Mouse (Mus musculus): ENCODE measurements around the gene Slc39a2. TPM values are rescaled to one million over a fixed set of nuclear protein-coding genes. Genes with fewer than 3 reads are reported as not detected.

Slc39a2 gene
- polyA plus RNA-seq, 1 experiment from 2014 or later = 1.5 TPM

- no peaks in the 10 kb centered on the region for H3K27me3 ChIP-seq
- H3K4me2 ChIP-seq = no peak overlapping the region
- 48% methylated on average over 9 of the region's 9 CpGs for WGBS
- H3K9me3 ChIP-seq = 0 out of 2 replicates have a peak, but pooled peaks cover 4% of the 10 kb centered on the region
- no peak overlapping the region for H3K27ac ChIP-seq (replicated peaks)
- no peak overlapping the region for H3K9ac ChIP-seq
- H3K4me3 ChIP-seq = no peak overlapping the region
- H3K36me3 ChIP-seq = no peaks in the 10 kb centered on the region
- ATAC-seq (ENCODE audit: low read depth) = no peak
- peaks cover 5% of the 10 kb centered on the region; the same call in 1 of the 2 replicates for H3K4me1 ChIP-seq (replicated peaks)
Measured at GRCm38 (mm10) chr14:51941577-51941976, 48.9 kb downstream of the Slc39a2 start.

DNA sequence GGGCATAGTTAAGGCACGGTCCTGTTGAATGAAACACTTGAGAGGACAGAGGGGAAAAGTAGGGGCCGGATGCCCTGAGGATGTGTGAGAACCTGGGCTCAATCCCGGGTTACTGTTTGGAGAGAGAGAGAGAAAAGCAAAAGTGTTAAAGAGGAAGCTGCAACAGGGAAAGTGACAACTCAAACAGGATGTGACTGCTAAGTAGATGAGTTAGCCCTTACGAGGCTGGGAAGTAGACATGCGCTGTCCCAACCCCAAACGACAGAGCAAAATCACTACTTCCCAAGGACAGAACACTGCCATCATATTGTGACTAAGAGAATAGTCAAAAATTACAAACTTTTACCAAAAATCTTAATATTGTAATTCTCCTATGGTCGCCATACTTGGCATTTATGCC is 49.5 kb downstream of the Slc39a2 start:
- no peaks in the 10 kb centered on the region for H3K27me3 ChIP-seq
- H3K27ac ChIP-seq (replicated peaks) = no peak overlapping the region
- H3K4me2 ChIP-seq = no peak overlapping the region
- no peak overlapping the region for H3K9ac ChIP-seq
- 0 out of 2 replicates have a peak, but pooled peaks cover 4% of the 10 kb centered on the region for H3K9me3 ChIP-seq
- H3K4me1 ChIP-seq (replicated peaks) = peaks cover 5% of the 10 kb centered on the region; the same call in 1 of the 2 replicates
- no peak overlapping the region for H3K4me3 ChIP-seq
- no peaks in the 10 kb centered on the region for H3K36me3 ChIP-seq
- 66% methylated on average over 7 of the region's 7 CpGs for WGBS
- ATAC-seq (ENCODE audit: low read depth) = no peak

GRCm38 (mm10) chr14:51943336-51943735 is 50.6 kb downstream of the Slc39a2 start:
- peaks cover 5% of the 10 kb centered on the region; the same call in 1 of the 2 replicates for H3K4me1 ChIP-seq (replicated peaks)
- WGBS = 90% methylated on average over 6 of the region's 6 CpGs
- ATAC-seq (ENCODE audit: low read depth) = no peak
- no peak overlapping the region for H3K9ac ChIP-seq
- H3K4me2 ChIP-seq = no peak overlapping the region
- H3K4me3 ChIP-seq = no peak overlapping the region
- no peaks in the 10 kb centered on the region for H3K9me3 ChIP-seq
- H3K36me3 ChIP-seq = no peaks in the 10 kb centered on the region
- no peak overlapping the region for H3K27ac ChIP-seq (replicated peaks)
- H3K27me3 ChIP-seq = no peaks in the 10 kb centered on the region

Other genes with a start within 250 kb of the Slc39a2 start
- not detected in 2 replicates for gene Gm17079, start 197.4 kb upstream of the Slc39a2 start, polyA plus RNA-seq (2015; fragmentation: Nextera tagmentation; extraction: Ambion mirVana)
- not detected in 2 replicates for gene Gm5800, start 175.7 kb upstream of the Slc39a2 start, polyA plus RNA-seq (2015; fragmentation: Nextera tagmentation; extraction: Ambion mirVana)
- gene Ang4, start 119.3 kb upstream of the Slc39a2 start, polyA plus RNA-seq (2015; fragmentation: Nextera tagmentation; extraction: Ambion mirVana) = not detected in 2 replicates
- not detected in 2 replicates for gene AY358078, start 92.8 kb upstream of the Slc39a2 start, polyA plus RNA-seq (2015; fragmentation: Nextera tagmentation; extraction: Ambion mirVana)
- not detected in 2 replicates for gene Ear6, start 39.2 kb upstream of the Slc39a2 start, polyA plus RNA-seq (2015; fragmentation: Nextera tagmentation; extraction: Ambion mirVana)
- gene Mettl17, start 8.0 kb upstream of the Slc39a2 start, polyA plus RNA-seq (2015; fragmentation: Nextera tagmentation; extraction: Ambion mirVana) = 69.9 and 78.4 TPM in 2 replicates
- gene Ndrg2, start 21.3 kb downstream of the Slc39a2 start, polyA plus RNA-seq (2015; fragmentation: Nextera tagmentation; extraction: Ambion mirVana) = 151 and 159 TPM in 2 replicates
- not detected in 2 replicates for gene Tppp2, start 25.5 kb downstream of the Slc39a2 start, polyA plus RNA-seq (2015; fragmentation: Nextera tagmentation; extraction: Ambion mirVana)
- gene Rnase13, start 29.9 kb downstream of the Slc39a2 start, polyA plus RNA-seq (2015; fragmentation: Nextera tagmentation; extraction: Ambion mirVana) = not detected in 2 replicates
- 69.0 and 72.9 TPM in 2 replicates for gene Arhgef40, start 91.8 kb downstream of the Slc39a2 start, polyA plus RNA-seq (2015; fragmentation: Nextera tagmentation; extraction: Ambion mirVana)
- not detected in 2 replicates for gene Tmem253, start 122.8 kb downstream of the Slc39a2 start, polyA plus RNA-seq (2015; fragmentation: Nextera tagmentation; extraction: Ambion mirVana)
- 32.3 and 32.5 TPM in 2 replicates for gene Zfp219, start 127.8 kb downstream of the Slc39a2 start, polyA plus RNA-seq (2015; fragmentation: Nextera tagmentation; extraction: Ambion mirVana)
- gene Olfr221, start 149.6 kb downstream of the Slc39a2 start, polyA plus RNA-seq (2015; fragmentation: Nextera tagmentation; extraction: Ambion mirVana) = not detected in 2 replicates
- gene Hnrnpc, start 211.1 kb downstream of the Slc39a2 start, polyA plus RNA-seq (2015; fragmentation: Nextera tagmentation; extraction: Ambion mirVana) = 631 and 750 TPM in 2 replicates
- 45.3 and 52.9 TPM in 2 replicates for gene Rpgrip1, start 217.8 kb downstream of the Slc39a2 start, polyA plus RNA-seq (2015; fragmentation: Nextera tagmentation; extraction: Ambion mirVana)